Mouse (Mus musculus): ENCODE results near the gene Plcb4.

GRCm38 (mm10) chr2:135731591-135731990 lies 72.8 kb downstream of the Plcb4 start:
- TF ChIP-seq JUND (conservative IDR thresholded peaks at IDR 0.05; ENCODE audit: low read depth, low read length) (no peak), MAZ (IDR thresholded peaks at IDR 0.05; ENCODE audit: low read depth, low read length) (no peak), CTCF (conservative IDR thresholded peaks at IDR 0.05 in 1 of 2, IDR thresholded peaks at IDR 0.05 in 1 of 2; ENCODE audit: low read depth in 2 of 2, low read length in 2 of 2) (no peak), ZNF384 (IDR thresholded peaks at IDR 0.05; ENCODE audit: low read depth, low read length) (no peak), NRF1 (IDR thresholded peaks at IDR 0.05; ENCODE audit: low read depth, low read length) (no peak), BHLHE40 (IDR thresholded peaks at IDR 0.05; ENCODE audit: low read depth, low read length) (no peak), USF1 (IDR thresholded peaks at IDR 0.05; ENCODE audit: low read depth, low read length) (no peak), CHD1 (IDR thresholded peaks at IDR 0.05; ENCODE audit: low read depth, low read length) (no peak), TBP (conservative IDR thresholded peaks at IDR 0.05; ENCODE audit: low read depth, low read length) (no peak), RAD21 (IDR thresholded peaks at IDR 0.05; ENCODE audit: low read depth, low read length) (no peak), MYC (IDR thresholded peaks at IDR 0.05; ENCODE audit: low read depth, low read length) (no peak), EP300 (IDR thresholded peaks at IDR 0.05; ENCODE audit: low read length) (no peak)

Measured in CH12.LX (cell line).